ENCODE assay signal across 21 mouse cellular contexts in the genomic region with DNA sequence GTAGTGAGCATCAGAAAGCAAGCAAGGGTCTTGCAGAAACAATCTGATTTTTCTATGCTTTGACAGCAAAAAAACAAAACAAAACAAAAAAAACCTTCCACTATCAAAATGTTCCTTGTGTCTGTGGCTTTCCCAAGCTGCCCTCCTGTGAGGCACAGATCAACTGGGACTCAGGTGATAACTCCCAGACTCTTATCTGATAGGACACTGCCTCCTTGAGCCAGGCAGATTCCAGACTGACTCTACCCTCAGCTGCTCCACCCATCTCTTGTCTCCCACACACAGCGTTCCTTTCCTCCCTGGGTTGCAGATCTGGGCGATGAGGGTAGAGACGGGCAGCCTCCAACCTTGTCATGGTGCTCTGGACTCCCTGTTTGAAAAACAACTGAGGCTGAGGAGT. TPM values are rescaled to one million over a fixed set of nuclear protein-coding genes. Genes with fewer than 3 reads are reported as not detected.
DNase-seq lines count a peak whose midpoint lies in the region; ATAC-seq and TF ChIP-seq lines count a peak whose summit lies in the region.
"Had no signal": no experiment of that assay in that cellular context is flagged by ENCODE, and none has a peak within 500 bp of the region (broad histone marks: within the 10 kb centered on the region; RNA-seq: fewer than 3 reads in every experiment).

No protein-coding gene starts in this region.

- H3K4me2 ChIP-seq in liver, embryonic 11.5 days, result no peak overlapping the region
- H3K4me2 ChIP-seq: hindbrain, embryonic 14.5 days had no signal

- intact Hi-C loops in left cerebral cortex, adult 2 months (cut with DNase I), result no loop called here
- intact Hi-C loops in left cerebral cortex, postnatal 14 days (cut with DNase I), result loop anchor here (5.0 kb wide), 1 partner anchor 37 kb away; no protein-coding TSS in a partner anchor

- H3K27me3 ChIP-seq in liver, embryonic 11.5 days (replicated peaks; ENCODE audit: control insufficient read depth, insufficient read depth, low read length), result no peaks in the 10 kb centered on the region
- H3K27me3 ChIP-seq: Patski had no signal

- peak overlapping the region; percentile 85 for H3K27ac ChIP-seq in left cerebral cortex, adult 2 months
- H3K27ac ChIP-seq in liver, embryonic 11.5 days (ENCODE audit: low read depth, low read length), result no peak overlapping the region
- H3K27ac ChIP-seq: heart, embryonic 10.5 days; hindbrain, embryonic 14.5 days; kidney, postnatal 0 days had no signal

- ATAC-seq in liver, embryonic 11.5 days (replicated peaks; ENCODE audit: low FRiP score), result peak; percentile 96
- peak; percentile 95 for ATAC-seq in megakaryocyte progenitor cell, adult 5-6 weeks (replicated peaks; ENCODE audit: poor library complexity)
- ATAC-seq: forebrain, embryonic 16.5 days; Patski had no signal

- TF ChIP-seq CTCF in left cerebral cortex, adult 2 months (IDR thresholded peaks at IDR 0.05), result no peak

- no peaks in the 10 kb centered on the region for H3K36me3 ChIP-seq in liver, embryonic 11.5 days (ENCODE audit: control insufficient read depth, insufficient read depth, low read length)
- H3K36me3 ChIP-seq: heart, embryonic 10.5 days had no signal

- WGBS in liver, embryonic 11.5 days, result 28% methylated on average over 3 of the region's 3 CpGs

- H3K9me3 ChIP-seq in liver, embryonic 11.5 days (ENCODE audit: control insufficient read depth, low read length), result no peaks in the 10 kb centered on the region
- H3K9me3 ChIP-seq: heart, embryonic 10.5 days had no signal

- no peak overlapping the region for H3K4me3 ChIP-seq in left cerebral cortex, adult 2 months
- H3K4me3 ChIP-seq in liver, embryonic 11.5 days (ENCODE audit: low read depth, low read length), result no peak overlapping the region
- H3K4me3 ChIP-seq: erythroblast, embryonic 14.5 days; heart, embryonic 10.5 days had no signal

- H3K9ac ChIP-seq in liver, embryonic 11.5 days (ENCODE audit: low read depth, low read length), result no peak overlapping the region
- H3K9ac ChIP-seq: hindbrain, embryonic 14.5 days had no signal

- peaks cover 9% of the 10 kb centered on the region for H3K4me1 ChIP-seq in liver, embryonic 11.5 days (replicated peaks; ENCODE audit: control insufficient read depth, insufficient read depth, low read length)

- no peak for DNase-seq in left cerebral cortex, adult 2 months (ENCODE audit: extremely low spot score in 1 of 2, low spot score in 2 of 2)
- no peak for DNase-seq in left cerebral cortex, postnatal 14 days (ENCODE audit: low spot score in 2 of 2)
- DNase-seq in c-Kit-positive CD71-positive TER-119-negative erythroid progenitor cells, embryonic 14.5 days (ENCODE audit: low read depth), result peak; percentile 72
- DNase-seq in liver, embryonic 11.5 days (ENCODE audit: low spot score), result no peak
- no peak for DNase-seq in adipocyte (ENCODE audit: low spot score)
- DNase-seq in kidney, adult 9 months, result no peak
- no peak for DNase-seq in layer of hippocampus, postnatal 25 days (ENCODE audit: extremely low spot score in 1 of 2, low spot score in 1 of 2)
- DNase-seq: adrenal gland, postnatal 10 days; cerebellum, adult 18-20 months; layer of hippocampus, postnatal 36 days; left cerebral cortex, postnatal 4 days; lung, postnatal 14 days; right cerebral cortex, postnatal 25 days; thymus, postnatal 14 days had no signal

RNA-seq across cellular contexts. Expression of a gene that starts 29.0 kb away (rescaled TPM):
- 1,000 to 10,000 TPM in 1 of 2 experiments, 100 to 1,000 TPM in 1; 990 to 1,034 TPM for total RNA-seq in left cerebral cortex, adult 2 months (2021)
- 1,000 to 10,000 TPM; 1,227 to 1,286 TPM for total RNA-seq in left cerebral cortex, postnatal 14 days (2021)
- polyA plus RNA-seq in liver, embryonic 11.5 days (2014; fragmentation: Nextera tagmentation; extraction: Ambion mirVana), result 896 and 908 TPM in 2 replicates
- total RNA-seq in megakaryocyte progenitor cell, adult 5-6 weeks (2015), result 794 and 868 TPM in 2 replicates
- 1,207 and 1,242 TPM in 2 replicates for total RNA-seq in megakaryocyte progenitor cell, adult 5-6 weeks (2017)
- 100 to 1,000 TPM; 338 to 387 TPM for total RNA-seq in layer of hippocampus, postnatal 25 days (2021)

RNA-seq across cellular contexts. Expression of a gene that starts 43.0 kb away (rescaled TPM):
- total RNA-seq in left cerebral cortex, adult 2 months (2021), result 1 to 10 TPM; 6.5 to 6.9 TPM
- total RNA-seq in left cerebral cortex, postnatal 14 days (2021), result 10 to 100 TPM; 10.9 to 12.3 TPM
- polyA plus RNA-seq in liver, embryonic 11.5 days (2014; fragmentation: Nextera tagmentation; extraction: Ambion mirVana), result 7.9 and 8.5 TPM in 2 replicates
- 14.0 and 21.2 TPM in 2 replicates for total RNA-seq in megakaryocyte progenitor cell, adult 5-6 weeks (2015)
- total RNA-seq in megakaryocyte progenitor cell, adult 5-6 weeks (2017), result 14.5 and 16.2 TPM in 2 replicates
- 1 to 10 TPM; 5.0 to 7.6 TPM for total RNA-seq in layer of hippocampus, postnatal 25 days (2021)
- polyA plus RNA-seq: erythroblast, embryonic 14.5 days had no signal

RNA-seq across cellular contexts. Expression of a gene that starts 55.5 kb away (rescaled TPM):
- 10 to 100 TPM; 46.7 to 48.9 TPM for total RNA-seq in left cerebral cortex, adult 2 months (2021)
- 10 to 100 TPM; 52.3 to 53.7 TPM for total RNA-seq in left cerebral cortex, postnatal 14 days (2021)
- polyA plus RNA-seq in liver, embryonic 11.5 days (2014; fragmentation: Nextera tagmentation; extraction: Ambion mirVana), result 0.42 and 0.67 TPM in 2 replicates
- total RNA-seq in megakaryocyte progenitor cell, adult 5-6 weeks (2015), result not detected in 2 replicates
- not detected in 2 replicates for total RNA-seq in megakaryocyte progenitor cell, adult 5-6 weeks (2017)
- total RNA-seq in layer of hippocampus, postnatal 25 days (2021), result 10 to 100 TPM; 46.8 TPM
- polyA plus RNA-seq: erythroblast, embryonic 14.5 days had no signal

RNA-seq across cellular contexts. Expression of a gene that starts 57.4 kb away (rescaled TPM):
- 10 to 100 TPM; 69.3 to 77.9 TPM for total RNA-seq in left cerebral cortex, adult 2 months (2021)
- total RNA-seq in left cerebral cortex, postnatal 14 days (2021), result 10 to 100 TPM; 54.6 to 55.8 TPM
- polyA plus RNA-seq in liver, embryonic 11.5 days (2014; fragmentation: Nextera tagmentation; extraction: Ambion mirVana), result 2.5 and 3.0 TPM in 2 replicates
- total RNA-seq in megakaryocyte progenitor cell, adult 5-6 weeks (2015), result 5.2 and 7.3 TPM in 2 replicates
- 11.1 and 13.5 TPM in 2 replicates for total RNA-seq in megakaryocyte progenitor cell, adult 5-6 weeks (2017)
- total RNA-seq in layer of hippocampus, postnatal 25 days (2021), result 10 to 100 TPM; 53.2 to 66.7 TPM
- polyA plus RNA-seq: erythroblast, embryonic 14.5 days had no signal

Comparison
In these comparisons a context has a peak if more than half of its experiments do, and no peak if none do; other contexts are left out.
1. RNA of a gene that starts 55.5 kb away (total RNA-seq): 52.3 to 53.7 TPM in left cerebral cortex, postnatal 14 days, 46.7 to 48.9 TPM in left cerebral cortex, adult 2 months and 46.8 TPM in layer of hippocampus, postnatal 25 days; not detected in megakaryocyte progenitor cell, adult 5-6 weeks; every median in the first group is over 10 times any median in the second.